Mouse (Mus musculus) MEL (cell line): ENCODE results near the gene Rsph6a. TPM values are rescaled to one million over a fixed set of nuclear protein-coding genes. Genes with fewer than 3 reads are reported as not detected.
A peak's percentile ranks its signal among the peaks of the same experiment; 100 is the strongest.

Experiments
- DNase-seq: peaks from one replicate; pipeline ENCODE4 v3.0.0; 2011; ENCODE audit warnings: low read depth, low spot score
- H3K27ac ChIP-seq: 2 replicates; pipeline ENCODE4 v1.5.1; 2012; ENCODE audit warnings: low read depth, mild to moderate bottlenecking, control low read depth, low read length, moderate library complexity; ENCODE audit not compliant: control insufficient read depth
- H3K27me3 ChIP-seq, 2 experiments: fragments of 150-350 bp in 1 of 2; sonication (generic) in 1 of 2; 2 replicates each; pipeline ENCODE4 v1.6.1; 2012; ENCODE audit warnings: low read length in 2 of 2, mild to moderate bottlenecking in 2 of 2, improper control_type of control experiment in 1 of 2, moderate library complexity in 1 of 2; ENCODE audit not compliant: insufficient read depth in 2 of 2, control insufficient read depth in 1 of 2
- H3K36me3 ChIP-seq, 2 experiments: 2 replicates each; pipeline ENCODE4 v1.6.1; 2012 to 2014; ENCODE audit warnings: low read length in 2 of 2, improper control_type of control experiment in 1 of 2, inconsistent platforms in 1 of 2, mild to moderate bottlenecking in 1 of 2; ENCODE audit not compliant: insufficient read depth in 2 of 2, control insufficient read depth in 1 of 2
- H3K4me1 ChIP-seq, 2 experiments: fragments of 150-350 bp in 1 of 2; sonication (generic) in 1 of 2; 2 replicates each; pipeline ENCODE4 v1.6.1; 2012; ENCODE audit warnings: low read length in 2 of 2, improper control_type of control experiment in 1 of 2, mild to moderate bottlenecking in 1 of 2; ENCODE audit not compliant: insufficient read depth in 2 of 2, control insufficient read depth in 1 of 2
- H3K4me3 ChIP-seq, 2 experiments: fragments of 150-350 bp in 1 of 2; sonication (generic) in 1 of 2; 2 replicates each; pipeline ENCODE4 v1.5.1; 2012; ENCODE audit warnings: low read depth in 2 of 2, low read length in 2 of 2, mild to moderate bottlenecking in 2 of 2, moderate library complexity in 2 of 2, control low read depth in 1 of 2, improper control_type of control experiment in 1 of 2; ENCODE audit not compliant: control insufficient read depth in 1 of 2, insufficient read depth in 1 of 2
- H3K79me2 ChIP-seq: 2 replicates; pipeline ENCODE4 v1.6.1; 2012; ENCODE audit warnings: mild to moderate bottlenecking, low read length, moderate library complexity; ENCODE audit not compliant: control insufficient read depth, poor library complexity, insufficient read depth
- H3K9ac ChIP-seq: 2 replicates; pipeline ENCODE4 v1.6.1; 2012; ENCODE audit warnings: low read depth, mild to moderate bottlenecking, control low read depth, low read length, moderate library complexity; ENCODE audit not compliant: control insufficient read depth, poor library complexity, severe bottlenecking
- H3K9me3 ChIP-seq: fragments of 150-350 bp; sonication (generic); replicated peaks from 2 replicates; pipeline ENCODE4 v1.6.1; 2012; ENCODE audit warnings: mild to moderate bottlenecking, low read length, improper control_type of control experiment, moderate library complexity; ENCODE audit not compliant: insufficient read depth
- CHD1 ChIP-seq: IDR thresholded peaks from 2 replicates; pipeline ENCODE4 v1.6.1; 2012; ENCODE audit warnings: low read depth, mild to moderate bottlenecking, inconsistent platforms, low read length, improper control_type of control experiment
- CHD2 ChIP-seq: IDR thresholded peaks from 2 replicates; pipeline ENCODE4 v1.6.1; 2011; ENCODE audit warnings: low read length, improper control_type of control experiment
- CTCF ChIP-seq, 3 experiments: IDR thresholded peaks in 2 of 3; conservative IDR thresholded peaks in 1 of 3; 2 replicates each; pipeline ENCODE4 v1.5.1; 2011 to 2012; ENCODE audit warnings: low read length in 3 of 3, low read depth in 2 of 3, mild to moderate bottlenecking in 2 of 3, improper control_type of control experiment in 1 of 3, inconsistent platforms in 1 of 3, mixed read lengths in 1 of 3, moderate library complexity in 1 of 3; ENCODE audit not compliant: control insufficient read depth in 1 of 3, insufficient read depth in 1 of 3, poor library complexity in 1 of 3, severe bottlenecking in 1 of 3
- E2F4 ChIP-seq: IDR thresholded peaks from 2 replicates; pipeline ENCODE4 v1.6.1; 2011; ENCODE audit warnings: low read depth, low read length, improper control_type of control experiment, borderline replicate concordance
- ELF1 ChIP-seq: IDR thresholded peaks from 2 replicates; pipeline ENCODE4 v1.6.1; 2014; ENCODE audit warnings: low read depth, mild to moderate bottlenecking, inconsistent platforms, low read length, improper control_type of control experiment, moderate library complexity
- ETS1 ChIP-seq: IDR thresholded peaks from 2 replicates; pipeline ENCODE4 v1.6.1; 2012; ENCODE audit warnings: low read depth, mild to moderate bottlenecking, inconsistent platforms, low read length, improper control_type of control experiment, moderate library complexity
- GABPA ChIP-seq: IDR thresholded peaks from 2 replicates; pipeline ENCODE4 v1.6.1; 2012; ENCODE audit warnings: low read depth, mild to moderate bottlenecking, inconsistent platforms, low read length, improper control_type of control experiment, moderate library complexity
- HCFC1 ChIP-seq: IDR thresholded peaks from 2 replicates; pipeline ENCODE4 v1.6.1; 2012; ENCODE audit warnings: low read depth, mild to moderate bottlenecking, inconsistent platforms, low read length, improper control_type of control experiment, moderate library complexity
- KAT2A ChIP-seq: conservative IDR thresholded peaks from 2 replicates; pipeline ENCODE4 v1.6.1; 2012; ENCODE audit warnings: low read depth, low read length, improper control_type of control experiment, inconsistent platforms
- MAFK ChIP-seq: IDR thresholded peaks from 2 replicates; pipeline ENCODE4 v1.6.1; 2011; ENCODE audit warnings: low read depth, mild to moderate bottlenecking, low read length, improper control_type of control experiment, borderline replicate concordance
- MAZ ChIP-seq: IDR thresholded peaks from 2 replicates; pipeline ENCODE4 v1.6.1; 2012; ENCODE audit warnings: low read depth, mild to moderate bottlenecking, inconsistent platforms, low read length, improper control_type of control experiment
- MXI1 ChIP-seq: IDR thresholded peaks from 2 replicates; pipeline ENCODE4 v1.6.1; 2011; ENCODE audit warnings: mild to moderate bottlenecking, low read depth, low read length, improper control_type of control experiment
- MYB ChIP-seq: IDR thresholded peaks from 2 replicates; pipeline ENCODE4 v1.6.1; 2011; ENCODE audit warnings: mild to moderate bottlenecking, low read depth, low read length, improper control_type of control experiment
- NELFE ChIP-seq: IDR thresholded peaks from 2 replicates; pipeline ENCODE4 v1.6.1; 2011; ENCODE audit warnings: low read depth, low read length, improper control_type of control experiment
- NRF1 ChIP-seq: IDR thresholded peaks from 2 replicates; pipeline ENCODE4 v1.6.1; 2014; ENCODE audit warnings: low read depth, mild to moderate bottlenecking, inconsistent platforms, low read length, improper control_type of control experiment, moderate library complexity; ENCODE audit not compliant: poor library complexity, insufficient read depth, severe bottlenecking
- POLR2A ChIP-seq, 2 experiments: IDR thresholded peaks; 2 replicates each; pipeline ENCODE4 v1.6.1; 2011 to 2012; ENCODE audit warnings: low read length in 2 of 2, mild to moderate bottlenecking in 2 of 2, control low read depth in 1 of 2, improper control_type of control experiment in 1 of 2, low read depth in 1 of 2, moderate library complexity in 1 of 2; ENCODE audit not compliant: control insufficient read depth in 1 of 2, insufficient read depth in 1 of 2, poor library complexity in 1 of 2
- POLR2AphosphoS2 ChIP-seq: IDR thresholded peaks from 2 replicates; pipeline ENCODE4 v1.6.1; 2011; ENCODE audit warnings: low read length, improper control_type of control experiment
- RCOR1 ChIP-seq: IDR thresholded peaks from 2 replicates; pipeline ENCODE4 v1.6.1; 2012; ENCODE audit warnings: low read depth, mild to moderate bottlenecking, inconsistent platforms, low read length, improper control_type of control experiment
- SIN3A ChIP-seq: IDR thresholded peaks from 2 replicates; pipeline ENCODE4 v1.6.1; 2012; ENCODE audit warnings: low read length, improper control_type of control experiment, inconsistent platforms
- SMC3 ChIP-seq: IDR thresholded peaks from 2 replicates; pipeline ENCODE4 v1.6.1; 2011; ENCODE audit warnings: low read depth, low read length, improper control_type of control experiment
- TCF12 ChIP-seq: IDR thresholded peaks from 2 replicates; pipeline ENCODE4 v1.6.1; 2014; ENCODE audit warnings: low read depth, mild to moderate bottlenecking, inconsistent platforms, low read length, improper control_type of control experiment, moderate library complexity
- USF1 ChIP-seq: IDR thresholded peaks from 2 replicates; pipeline ENCODE4 v1.6.1; 2014; ENCODE audit warnings: low read depth, mild to moderate bottlenecking, inconsistent platforms, low read length, improper control_type of control experiment, moderate library complexity
- ZKSCAN1 ChIP-seq: IDR thresholded peaks from 2 replicates; pipeline ENCODE4 v1.6.1; 2012; ENCODE audit warnings: low read depth, mild to moderate bottlenecking, inconsistent platforms, low read length, improper control_type of control experiment, moderate library complexity
- ZMIZ1 ChIP-seq: IDR thresholded peaks from 2 replicates; pipeline ENCODE4 v1.6.1; 2012; ENCODE audit warnings: low read depth, mild to moderate bottlenecking, inconsistent platforms, low read length, improper control_type of control experiment, moderate library complexity
- ZNF384 ChIP-seq: IDR thresholded peaks from 2 replicates; pipeline ENCODE4 v1.6.1; 2012; ENCODE audit warnings: low read depth, mild to moderate bottlenecking, inconsistent platforms, low read length, improper control_type of control experiment
- polyA plus RNA-seq, 2 experiments: library from polyadenylated mRNA; stranded (reverse) in 1 of 2; unstranded in 1 of 2; fragments of >175 nt in 1 of 2; fragments of >200 nt in 1 of 2; gene quantifications; 2 replicates each; pipeline versions ENCODE4 v1.2.1 to v1.2.4; 2012; ENCODE audit warnings: low replicate concordance in 2 of 2, low read depth in 1 of 2; ENCODE audit not compliant: insufficient read length in 2 of 2, insufficient read depth in 1 of 2, missing spikeins in 1 of 2
- total RNA-seq: library from RNA; depleted of rRNA; stranded (reverse); fragments of 300-350 nt; gene quantifications from 2 replicates; pipeline ENCODE4 v1.2.3, GENCODE M21; 2012

The Rsph6a gene
- total and polyA plus RNA-seq, 3 experiments: 0.04 to 0.23 TPM; not detected in 1

DNA sequence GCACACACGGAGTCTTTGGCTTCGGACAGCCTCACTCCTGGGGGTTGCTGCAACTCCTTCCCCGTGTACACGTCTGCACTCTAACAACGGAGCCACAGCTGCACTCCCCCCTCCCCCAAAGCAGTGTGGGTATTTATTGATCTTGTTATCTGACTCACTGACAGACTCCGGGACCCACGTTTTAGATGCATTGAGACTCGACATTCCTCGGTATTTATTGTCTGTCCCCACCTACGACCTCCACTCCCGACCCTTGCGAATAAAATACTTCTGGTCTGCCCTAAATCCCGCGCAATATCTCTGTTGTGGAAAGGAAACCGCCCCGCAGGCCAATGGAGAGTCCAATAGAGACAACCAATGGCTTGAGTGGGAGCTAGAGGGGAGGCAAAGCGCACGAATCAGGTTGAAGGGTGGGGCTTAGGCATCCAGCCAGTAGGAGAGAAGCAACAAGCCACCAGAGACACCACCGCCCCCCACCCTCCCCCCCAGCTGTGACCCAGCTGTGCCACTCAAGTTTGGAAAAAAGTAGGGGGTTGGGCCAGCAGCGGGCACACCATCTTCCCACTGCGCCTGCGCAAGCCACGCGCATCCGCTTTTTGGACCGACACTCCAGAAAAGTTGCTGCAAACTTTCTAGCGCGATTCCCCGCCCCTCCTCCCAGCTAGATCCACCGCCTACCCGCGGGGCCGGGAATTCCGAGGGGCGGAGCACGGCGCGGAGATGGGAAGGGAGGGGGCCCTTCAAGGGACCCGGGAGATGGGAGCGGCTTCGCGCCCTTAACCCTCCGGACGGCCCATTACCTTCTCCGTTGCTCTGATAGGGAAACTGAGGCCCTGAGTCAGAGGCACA, 39.3 kb downstream of the Rsph6a start:
- H3K27me3 ChIP-seq: no peaks in the 10 kb centered on the region
- peaks cover 0 to 9% of the 10 kb centered on the region in 2 experiments; a peak in 3 of 4 replicates for H3K4me1 ChIP-seq
- no peaks in the 10 kb centered on the region for H3K36me3 ChIP-seq
- H3K4me3 ChIP-seq: peak overlapping the region; percentile 58 to 72
- no peaks in the 10 kb centered on the region for H3K9me3 ChIP-seq
- TF ChIP-seq NRF1: peak; percentile 91
- peak; percentile 42; the same call in 1 of the 2 replicates for TF ChIP-seq ZMIZ1
- peak; percentile 76 for TF ChIP-seq HCFC1
- TF ChIP-seq TCF12: no peak
- peak; percentile 90 for TF ChIP-seq MAZ
- peak; percentile 60; the same call in 1 of the 2 replicates for TF ChIP-seq ZNF384
- TF ChIP-seq POLR2AphosphoS2: peak; percentile 82
- TF ChIP-seq KAT2A: no peak; the same call in 1 of the 2 replicates
- TF ChIP-seq ELF1: peak; percentile 54; the same call in 1 of the 2 replicates
- TF ChIP-seq USF1: no peak
- TF ChIP-seq MXI1: peak; percentile 20; the same call in 1 of the 2 replicates
- TF ChIP-seq NELFE: peak; percentile 76
- no peak for TF ChIP-seq MYB
- TF ChIP-seq RCOR1: 0 out of 2 replicates have a peak, but pooled peaks have one; percentile 4
- no peak for TF ChIP-seq GABPA
- no peak for TF ChIP-seq SMC3
- no peak for TF ChIP-seq ZKSCAN1
- peak; percentile 94 for TF ChIP-seq ETS1
- peak; percentile 18 to 67; a peak in 1 of 4 replicates for TF ChIP-seq POLR2A (IDR thresholded peaks at IDR 0.05; ENCODE audit: control insufficient read depth in 1 of 2, insufficient read depth in 1 of 2, low read depth in 1 of 2, low read length in 2 of 2, poor library complexity in 1 of 2)
- no peak for TF ChIP-seq CTCF (IDR thresholded peaks at IDR 0.05 in 2 of 3, conservative IDR thresholded peaks at IDR 0.05 in 1 of 3; ENCODE audit: control insufficient read depth in 1 of 3, insufficient read depth in 1 of 3, low read depth in 2 of 3, low read length in 3 of 3, poor library complexity in 1 of 3, severe bottlenecking in 1 of 3)
- TF ChIP-seq SIN3A: peak; percentile 84
- TF ChIP-seq CHD1: no peak
- TF ChIP-seq E2F4: no peak
- TF ChIP-seq CHD2: peak; percentile 53
- TF ChIP-seq MAFK: no peak
- peak overlapping the region; percentile 94 for H3K9ac ChIP-seq
- peak; percentile 98 for DNase-seq
- peak overlapping the region; percentile 86 for H3K27ac ChIP-seq
- peaks cover 8% of the 10 kb centered on the region; the same call in 1 of the 2 replicates for H3K79me2 ChIP-seq
